Mouse (Mus musculus) lung, embryonic 15.5 days (tissue): ENCODE measurements around the gene Pusl1. TPM values are rescaled to one million over a fixed set of nuclear protein-coding genes. Genes with fewer than 3 reads are reported as not detected.
A peak's percentile ranks its signal among the peaks of the same experiment; 100 is the strongest.

ENCODE experiments used
- ATAC-seq: fragments of 200-750 bp; cut with Nextera tagmentation; 2 replicates; pipeline ENCODE4 v1.8.0; 2017; ENCODE audit warnings: moderate number of reproducible peaks, borderline replicate concordance; ENCODE audit not compliant: low FRiP score, low TSS enrichment; ENCODE audit errors: extremely low read depth
- H3K27ac ChIP-seq: fragments of 300-500 bp; sonication (generic); 2 replicates; pipeline ENCODE4 v1.5.1; 2015; ENCODE audit warnings: moderate library complexity, mild to moderate bottlenecking, inconsistent platforms
- H3K27me3 ChIP-seq: fragments of 300-500 bp; sonication (generic); 2 replicates; pipeline ENCODE4 v1.6.1; 2015; ENCODE audit warnings: inconsistent platforms
- H3K36me3 ChIP-seq: fragments of 300-500 bp; sonication (generic); 2 replicates; pipeline ENCODE4 v1.6.1; 2015; ENCODE audit warnings: inconsistent platforms
- H3K4me1 ChIP-seq: fragments of 300-500 bp; sonication (generic); 2 replicates; pipeline ENCODE4 v1.6.1; 2015; ENCODE audit warnings: inconsistent platforms
- H3K4me2 ChIP-seq: fragments of 300-500 bp; sonication (generic); 2 replicates; pipeline ENCODE4 v1.6.1; 2015; ENCODE audit warnings: inconsistent platforms, mild to moderate bottlenecking, moderate library complexity
- H3K4me3 ChIP-seq: fragments of 300-500 bp; sonication (generic); 2 replicates; pipeline ENCODE4 v1.5.1; 2015; ENCODE audit warnings: mild to moderate bottlenecking, inconsistent platforms
- H3K9ac ChIP-seq: fragments of 300-500 bp; sonication (generic); 2 replicates; pipeline ENCODE4 v1.6.1; 2015; ENCODE audit warnings: inconsistent platforms
- H3K9me3 ChIP-seq: fragments of 300-500 bp; sonication (generic); 2 replicates; pipeline ENCODE4 v1.6.1; 2016; ENCODE audit warnings: inconsistent platforms
- WGBS: fragments of 180-500 bp; shearing (Covaris S2); methylation state at CpG from one replicate; pipeline ENCODE4 v1.1.7; 2015; 5-methylcytosine and 5-hydroxymethylcytosine counted together
- polyA plus RNA-seq: library from polyadenylated mRNA; unstranded; fragments of >200 nt; fragmentation: Nextera tagmentation; extraction: Ambion mirVana; gene quantifications from 2 replicates; pipeline ENCODE4 v1.2.1, GENCODE M21; 2015

Pusl1 gene
- polyA plus RNA-seq, 1 experiment from 2014 or later = 44.9 TPM

DNA sequence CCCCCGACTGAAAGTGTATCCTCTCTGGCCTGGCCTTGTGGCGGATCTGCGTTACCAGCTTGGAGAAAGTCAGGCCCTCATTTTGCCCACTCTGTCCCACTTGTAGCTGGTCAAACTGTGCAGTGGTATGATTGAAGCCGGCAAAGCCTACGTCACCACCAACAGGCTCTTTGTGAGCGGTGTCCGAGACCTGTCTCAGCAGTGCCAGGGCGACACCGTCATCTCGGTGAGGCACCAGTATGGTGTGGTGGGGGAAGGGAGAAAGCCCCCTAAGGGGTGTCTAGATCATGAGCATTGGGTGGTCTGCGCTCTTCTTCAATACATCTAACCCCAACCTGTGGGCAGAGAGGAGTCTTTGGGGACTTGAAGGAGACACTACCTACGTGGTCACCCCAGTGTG, 4.9 kb upstream of the Pusl1 start:
- H3K9ac ChIP-seq = no peak overlapping the region
- H3K9me3 ChIP-seq = no peaks in the 10 kb centered on the region
- H3K27ac ChIP-seq = no peak overlapping the region
- 97% methylated on average over 12 of the region's 12 CpGs for WGBS
- peaks cover 37% of the 10 kb centered on the region for H3K4me1 ChIP-seq
- H3K27me3 ChIP-seq = no peaks in the 10 kb centered on the region
- no peak for ATAC-seq
- no peak overlapping the region for H3K4me3 ChIP-seq
- no peak overlapping the region for H3K4me2 ChIP-seq
- peaks cover 32% of the 10 kb centered on the region for H3K36me3 ChIP-seq

DNA sequence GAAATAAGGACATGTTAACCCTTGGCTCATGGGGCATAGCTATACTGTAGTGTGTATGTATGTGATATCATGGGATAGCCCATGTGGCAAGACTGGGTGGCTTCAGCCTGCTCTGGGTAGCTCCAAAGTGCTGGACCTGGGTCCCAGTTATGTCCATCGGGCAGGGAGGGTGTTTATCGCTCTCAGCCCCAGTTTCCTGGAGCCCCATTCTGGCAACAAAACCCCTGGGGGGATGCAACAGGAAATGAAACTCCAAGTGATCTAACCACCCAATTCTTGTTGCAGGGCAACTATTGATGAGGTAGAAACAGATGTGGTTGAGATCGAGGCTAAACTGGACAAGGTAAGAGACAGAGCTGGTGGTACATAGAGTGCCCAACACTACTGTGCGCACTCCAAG, 4.2 kb upstream of the Pusl1 start:
- no peak for ATAC-seq
- Histone ChIP-seq H3K36me3 (peaks cover 31% of the 10 kb centered on the region), H3K9me3 (no peaks in the 10 kb centered on the region), H3K27me3 (no peaks in the 10 kb centered on the region), H3K27ac (no peak overlapping the region), H3K4me2 (no peak overlapping the region), H3K4me3 (no peak overlapping the region), H3K9ac (no peak overlapping the region), H3K4me1 (peaks cover 35% of the 10 kb centered on the region)
- WGBS = 90% methylated on average over 4 of the region's 4 CpGs

DNA sequence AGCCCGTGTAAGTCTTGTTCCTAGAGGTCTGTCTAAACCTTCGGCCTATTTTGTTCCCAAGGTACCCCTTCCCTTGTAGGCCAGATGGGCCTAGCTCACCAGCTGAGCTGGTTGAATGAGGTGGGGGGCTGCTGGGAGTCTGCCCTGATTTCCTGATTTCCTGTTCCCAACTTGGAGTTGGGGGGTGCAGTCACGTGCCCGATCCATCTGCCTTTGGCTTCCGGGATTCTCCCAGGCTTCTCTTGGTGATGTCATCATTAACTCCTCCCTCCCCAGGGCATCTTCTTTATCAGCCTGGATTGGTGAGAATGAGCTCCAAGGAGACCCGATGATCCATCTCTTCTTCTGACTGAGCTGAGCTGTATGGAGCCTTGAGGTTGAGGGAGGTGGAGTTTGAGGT, 3.6 kb upstream of the Pusl1 start:
- Histone ChIP-seq H3K4me1 (peaks cover 39% of the 10 kb centered on the region), H3K9ac (no peak overlapping the region), H3K36me3 (peaks cover 27% of the 10 kb centered on the region), H3K27ac (peak overlapping the region; percentile 21; the same call in 1 of the 2 replicates), H3K4me2 (peak overlapping the region; percentile 88), H3K4me3 (0 out of 2 replicates have a peak overlapping the region, but pooled peaks have one; percentile 2), H3K9me3 (no peaks in the 10 kb centered on the region), H3K27me3 (no peaks in the 10 kb centered on the region)
- WGBS = 34% methylated on average over 6 of the region's 6 CpGs
- no peak for ATAC-seq

DNA sequence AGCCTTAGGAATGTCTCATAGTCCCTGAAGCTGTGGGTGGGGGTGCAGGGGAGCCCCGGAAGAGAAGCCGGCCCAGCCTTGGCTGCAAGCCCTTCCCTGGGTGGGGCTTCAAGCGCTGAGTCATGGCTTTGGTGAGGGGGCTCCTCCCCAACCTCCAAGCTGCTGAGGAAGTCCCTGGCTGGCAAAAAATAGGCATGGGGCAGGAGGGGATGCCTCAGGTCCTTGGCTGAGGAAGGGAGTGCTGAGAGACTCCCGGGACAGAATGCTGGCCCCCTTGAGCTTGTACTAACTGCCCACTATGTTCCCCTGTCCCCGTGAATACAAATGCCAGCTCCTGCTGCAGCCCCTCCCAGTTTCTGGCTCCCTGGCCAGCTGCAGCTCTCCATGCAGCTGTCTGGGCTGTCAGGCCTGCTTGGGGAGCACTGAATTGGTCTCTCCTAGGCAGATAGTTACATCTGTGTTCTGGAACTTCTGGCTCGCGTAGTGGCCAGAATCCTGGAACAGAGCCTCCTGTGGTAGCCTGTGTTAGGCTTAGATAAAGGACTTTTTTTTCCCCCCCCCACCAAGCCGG, 2.8 kb upstream of the Pusl1 start:
- peak; percentile 15; the same call in 1 of the 2 replicates for ATAC-seq
- Histone ChIP-seq H3K36me3 (peaks cover 21% of the 10 kb centered on the region), H3K4me3 (peak overlapping the region; percentile 90; the same call in 1 of the 2 replicates), H3K4me2 (peak overlapping the region; percentile 88), H3K9ac (no peak overlapping the region), H3K27ac (peak overlapping the region; percentile 21), H3K9me3 (no peaks in the 10 kb centered on the region), H3K4me1 (peaks cover 43% of the 10 kb centered on the region), H3K27me3 (no peaks in the 10 kb centered on the region)
- WGBS = 10% methylated on average over 8 of the region's 8 CpGs

DNA sequence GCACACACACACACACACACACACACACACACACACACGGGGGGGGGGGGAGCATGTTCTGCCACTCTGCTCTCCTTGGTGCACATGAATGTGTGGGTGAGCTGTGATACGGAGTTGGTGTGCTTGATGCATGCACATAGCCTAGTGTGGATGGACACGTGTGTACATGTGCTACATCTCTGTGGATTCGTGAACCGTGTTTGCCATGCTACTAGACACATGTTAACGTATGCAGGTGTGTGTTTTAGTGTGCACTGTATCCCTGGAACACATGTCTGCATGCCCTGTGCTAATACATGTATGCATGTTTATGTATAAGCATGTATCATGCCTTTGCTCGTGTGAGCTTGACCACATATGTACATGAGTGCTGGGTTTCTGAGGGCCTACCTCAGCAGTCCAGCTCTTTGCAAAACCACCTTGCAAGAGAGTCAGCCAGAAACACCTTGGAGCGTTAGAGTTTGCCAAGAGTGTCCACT, 1.7 kb upstream of the Pusl1 start:
- peak overlapping the region; percentile 88 for H3K4me2 ChIP-seq
- no peaks in the 10 kb centered on the region for H3K9me3 ChIP-seq
- H3K4me3 ChIP-seq = peak overlapping the region; percentile 90
- ATAC-seq = no peak
- no peaks in the 10 kb centered on the region for H3K27me3 ChIP-seq
- H3K27ac ChIP-seq = no peak overlapping the region
- no peak overlapping the region for H3K9ac ChIP-seq
- peaks cover 21% of the 10 kb centered on the region for H3K36me3 ChIP-seq
- 74% methylated on average over 7 of the region's 8 CpGs for WGBS
- H3K4me1 ChIP-seq = peaks cover 43% of the 10 kb centered on the region

DNA sequence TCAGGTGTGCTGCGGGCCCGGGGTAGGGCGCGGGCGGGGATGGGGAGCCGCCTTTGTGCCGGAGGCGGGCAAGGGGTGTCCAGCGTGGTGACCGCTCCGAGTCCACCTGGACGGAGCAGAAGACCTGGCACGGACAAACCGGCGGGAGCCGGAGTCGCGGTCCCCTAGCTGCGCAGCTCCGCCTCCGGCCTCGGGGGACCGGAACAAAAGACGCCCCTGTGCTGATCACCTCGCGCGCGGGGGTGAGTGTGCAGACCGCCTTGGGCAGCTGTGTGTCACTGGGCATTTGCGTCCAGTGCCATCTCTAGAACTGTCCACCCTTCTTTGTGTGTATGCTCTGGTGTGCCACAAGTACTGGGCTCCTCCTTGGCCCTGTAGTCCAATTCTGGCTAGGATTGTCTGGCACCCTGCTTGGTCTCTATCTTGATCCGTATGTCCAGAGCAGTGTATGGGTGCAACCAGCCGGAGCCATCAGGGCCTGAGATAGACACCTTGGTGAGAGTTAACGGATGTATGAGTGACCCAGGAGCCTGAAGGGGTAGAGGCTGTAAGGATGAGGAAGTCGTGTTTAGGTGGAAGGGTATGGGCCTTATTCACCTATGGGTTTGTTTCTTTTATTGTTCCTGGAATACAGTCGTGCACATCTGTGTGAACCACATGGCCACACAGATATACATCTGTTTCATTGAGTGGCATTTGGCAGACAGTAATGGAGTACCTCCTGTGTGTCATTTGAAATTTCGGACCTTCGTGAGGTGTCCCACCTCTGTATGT, 1.0 kb upstream of the Pusl1 start:
- H3K9me3 ChIP-seq = no peaks in the 10 kb centered on the region
- WGBS = 5% methylated on average over 37 of the region's 37 CpGs
- no peak; the same call in none of the 2 replicates for ATAC-seq

DNA sequence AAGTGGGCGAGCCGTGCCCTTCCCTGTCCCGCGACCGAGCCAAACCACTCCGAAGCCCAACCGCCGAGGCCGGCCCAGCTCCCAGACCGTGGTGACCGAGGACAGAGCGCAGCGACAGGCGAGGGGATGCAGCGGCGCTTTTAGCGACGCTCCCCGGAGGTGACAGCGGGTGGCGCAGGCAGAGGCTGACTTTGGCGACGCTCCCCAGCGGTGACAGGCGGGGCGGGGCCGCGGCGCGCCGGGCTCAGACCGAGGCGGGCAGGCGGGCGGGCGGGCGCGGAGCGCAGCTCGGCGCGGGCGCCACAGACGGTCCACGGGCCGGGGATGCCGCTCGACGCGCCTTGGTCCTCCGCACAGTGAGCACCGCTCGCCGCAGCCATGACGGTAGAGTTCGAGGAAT, 436 bp upstream of the Pusl1 start:
- H3K27ac ChIP-seq = peak overlapping the region; percentile 99
- H3K4me2 ChIP-seq = peak overlapping the region; percentile 88
- H3K27me3 ChIP-seq = no peaks in the 10 kb centered on the region
- ATAC-seq = peak; percentile 92
- H3K4me1 ChIP-seq = peaks cover 43% of the 10 kb centered on the region
- H3K9ac ChIP-seq = peak overlapping the region; percentile 92
- peaks cover 28% of the 10 kb centered on the region for H3K36me3 ChIP-seq
- no peaks in the 10 kb centered on the region for H3K9me3 ChIP-seq
- H3K4me3 ChIP-seq = peak overlapping the region; percentile 90
- 0% methylated on average over 37 of the region's 56 CpGs for WGBS

More for the DNA sequence above, 1.0 kb upstream of the Pusl1 start:
- Histone ChIP-seq H3K36me3 (peaks cover 24% of the 10 kb centered on the region), H3K9ac (peak overlapping the region; percentile 92), H3K27me3 (no peaks in the 10 kb centered on the region), H3K4me3 (peak overlapping the region; percentile 90), H3K4me1 (peaks cover 43% of the 10 kb centered on the region), H3K27ac (peak overlapping the region; percentile 99), H3K4me2 (peak overlapping the region; percentile 88)

DNA sequence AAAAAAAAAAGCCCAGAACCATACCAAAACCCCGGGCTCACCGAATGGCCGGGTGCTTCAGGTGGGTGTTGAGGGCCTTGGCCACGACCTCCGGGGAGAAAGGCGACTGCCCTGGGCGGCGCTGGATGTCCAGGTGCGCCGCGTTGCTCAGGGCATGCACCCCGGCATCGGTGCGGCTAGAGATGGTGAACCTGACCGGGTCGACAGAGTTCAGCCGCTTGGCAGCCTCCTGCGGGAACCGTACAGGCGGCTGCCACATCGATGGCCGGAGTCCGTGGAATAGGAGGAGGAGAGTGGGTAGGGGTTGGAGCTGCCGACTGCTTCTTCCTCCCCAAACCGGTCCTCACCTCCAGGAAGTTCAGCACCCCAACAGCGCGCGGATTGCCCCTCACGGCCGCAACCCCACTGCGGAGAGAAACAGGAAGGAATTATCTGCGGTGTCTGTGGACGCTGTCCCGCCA, 540 bp downstream of the Pusl1 start:
- Histone ChIP-seq H3K27ac (no peak overlapping the region), H3K27me3 (no peaks in the 10 kb centered on the region), H3K36me3 (peaks cover 35% of the 10 kb centered on the region), H3K4me1 (peaks cover 43% of the 10 kb centered on the region), H3K4me3 (peak overlapping the region; percentile 90), H3K9ac (peak overlapping the region; percentile 69), H3K4me2 (peak overlapping the region; percentile 88), H3K9me3 (no peaks in the 10 kb centered on the region)
- WGBS = 1% methylated on average over 34 of the region's 34 CpGs
- ATAC-seq = no peak

DNA sequence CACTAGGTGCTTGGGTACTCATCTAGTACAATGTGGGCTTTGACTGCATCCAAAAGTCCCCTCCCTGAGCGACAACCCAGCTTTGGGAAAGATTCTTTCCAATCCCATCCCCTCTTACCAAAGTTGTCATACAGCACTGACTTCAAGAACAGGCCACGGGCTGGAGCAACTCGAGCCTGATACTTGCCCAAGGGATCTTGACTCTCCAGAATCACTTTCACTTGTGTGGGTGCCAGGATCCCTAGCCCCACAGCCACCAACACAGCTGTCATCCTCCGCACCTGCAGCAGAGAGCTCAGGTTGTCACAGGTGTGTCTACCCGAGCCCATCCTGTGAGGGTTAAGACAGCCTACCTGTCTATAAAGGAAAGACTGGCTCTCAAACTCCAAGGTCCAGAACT, 2.3 kb downstream of the Pusl1 start:
- WGBS = 75% methylated on average over 5 of the region's 5 CpGs
- peaks cover 30% of the 10 kb centered on the region for H3K4me1 ChIP-seq

DNA sequence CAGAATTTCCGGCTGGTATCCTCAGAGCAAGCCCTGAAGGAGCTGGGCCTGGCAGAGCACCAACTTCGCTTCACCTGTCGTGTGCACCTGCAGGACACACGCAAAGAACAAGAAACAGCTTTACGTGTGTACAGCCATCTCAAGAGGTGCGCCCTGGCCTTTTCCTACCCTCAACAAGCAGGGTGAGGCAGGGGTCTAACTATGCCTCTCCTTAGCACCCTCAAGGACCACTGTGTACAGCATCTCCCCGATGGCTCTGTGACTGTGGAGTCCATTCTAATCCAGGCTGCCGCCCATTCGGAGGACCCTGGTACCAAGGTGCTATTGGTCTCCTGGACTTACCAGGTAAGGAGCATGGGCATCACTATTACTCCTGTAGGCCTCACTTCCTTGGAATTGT, 3.4 kb downstream of the Pusl1 start:
- WGBS = 91% methylated on average over 9 of the region's 9 CpGs
- Histone ChIP-seq H3K36me3 (peaks cover 49% of the 10 kb centered on the region), H3K9ac (no peak overlapping the region), H3K27ac (no peak overlapping the region), H3K27me3 (no peaks in the 10 kb centered on the region), H3K4me3 (no peak overlapping the region), H3K4me2 (no peak overlapping the region), H3K9me3 (no peaks in the 10 kb centered on the region), H3K4me1 (peaks cover 19% of the 10 kb centered on the region)
- ATAC-seq = no peak

More for the DNA sequence above, 2.3 kb downstream of the Pusl1 start:
- Histone ChIP-seq H3K27me3 (no peaks in the 10 kb centered on the region), H3K9me3 (no peaks in the 10 kb centered on the region), H3K9ac (no peak overlapping the region), H3K36me3 (peaks cover 49% of the 10 kb centered on the region), H3K27ac (no peak overlapping the region), H3K4me2 (no peak overlapping the region), H3K4me3 (no peak overlapping the region)
- no peak for ATAC-seq

DNA sequence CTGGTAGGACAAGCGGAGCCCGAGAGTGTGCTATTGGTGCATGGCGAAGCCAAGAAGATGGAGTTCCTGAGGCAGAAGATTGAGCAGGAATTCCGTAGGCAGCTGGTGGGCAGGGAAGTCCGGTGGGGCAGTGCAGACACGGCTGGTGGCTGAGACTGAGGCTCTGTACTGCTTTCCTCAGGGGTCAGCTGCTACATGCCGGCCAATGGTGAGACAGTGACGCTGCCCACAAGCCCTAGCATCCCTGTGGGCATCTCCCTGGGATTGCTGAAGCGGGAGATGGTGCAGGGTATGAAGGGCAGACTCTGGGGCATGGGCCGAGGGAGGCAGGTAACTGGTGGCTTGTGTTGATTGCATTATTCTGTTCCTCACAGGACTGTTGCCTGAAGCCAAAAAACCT, 3.9 kb downstream of the Pusl1 start:
- no peak for ATAC-seq
- 87% methylated on average over 10 of the region's 10 CpGs for WGBS
- no peaks in the 10 kb centered on the region for H3K27me3 ChIP-seq
- H3K9me3 ChIP-seq = no peaks in the 10 kb centered on the region
- peaks cover 53% of the 10 kb centered on the region for H3K36me3 ChIP-seq
- H3K4me3 ChIP-seq = no peak overlapping the region
- no peak overlapping the region for H3K9ac ChIP-seq
- no peak overlapping the region for H3K27ac ChIP-seq
- peaks cover 15% of the 10 kb centered on the region for H3K4me1 ChIP-seq
- H3K4me2 ChIP-seq = no peak overlapping the region

DNA sequence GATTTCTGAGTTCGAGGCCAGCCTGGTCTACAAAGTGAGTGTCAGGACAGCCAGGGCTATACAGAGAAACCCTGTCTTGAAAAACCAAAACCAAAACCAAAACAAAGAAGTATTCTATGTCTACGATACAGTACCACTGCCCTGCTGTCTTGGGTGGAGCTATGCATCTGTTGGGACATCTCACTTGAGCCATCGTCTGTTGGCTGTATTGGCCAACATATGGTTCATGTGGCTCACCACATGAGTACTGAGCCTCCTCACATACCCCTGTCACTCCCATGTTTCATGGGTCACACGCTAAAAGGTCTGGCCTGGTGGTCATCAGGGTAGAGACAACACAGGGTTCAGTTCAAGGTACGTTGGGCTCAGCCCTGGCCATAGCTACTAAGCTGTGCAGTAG, 5.3 kb downstream of the Pusl1 start:
- 89% methylated on average over 5 of the region's 5 CpGs for WGBS
- Histone ChIP-seq H3K4me2 (no peak overlapping the region), H3K36me3 (peaks cover 54% of the 10 kb centered on the region), H3K27ac (no peak overlapping the region), H3K4me3 (no peak overlapping the region), H3K4me1 (peaks cover 13% of the 10 kb centered on the region), H3K27me3 (no peaks in the 10 kb centered on the region), H3K9me3 (no peaks in the 10 kb centered on the region), H3K9ac (no peak overlapping the region)
- no peak for ATAC-seq
